Comparison of ENCODE assay signal across 8 mouse cellular contexts in genomic region chr11:68030771-68031170, GRCm38 (mm10).
A peak's percentile ranks its signal among the peaks of the same experiment; 100 is the strongest.
DNase-seq lines count a peak whose midpoint lies in the region; ATAC-seq and TF ChIP-seq lines count a peak whose summit lies in the region.

No protein-coding gene starts in this region.

- no peak for TF ChIP-seq POLR2A in lung, adult 2 months (IDR thresholded peaks at IDR 0.05; ENCODE audit: borderline replicate concordance, extremely low read depth, low read depth, low read length)

- no peaks in the 10 kb centered on the region for H3K27me3 ChIP-seq in lung, postnatal 0 days (replicated peaks; ENCODE audit: insufficient read depth, low read length)

- TF ChIP-seq CTCF in lung, postnatal 0 days (IDR thresholded peaks at IDR 0.05): no peak
- no peak for TF ChIP-seq CTCF in lung, adult 2 months (IDR thresholded peaks at IDR 0.05; ENCODE audit: insufficient read depth, low read length)

- DNase-seq in lung, postnatal 0 days (ENCODE audit: low spot score): no peak
- DNase-seq in lung, adult 2 months: no peak
- DNase-seq in cerebellum, postnatal 14 days: peak; percentile 25 to 50
- DNase-seq in heart, postnatal 14 days: peak; percentile 68 to 76
- peak; percentile 73 to 81 for DNase-seq in left cerebral cortex, postnatal 10 days (ENCODE audit: extremely low spot score in 1 of 2, low spot score in 2 of 2)
- no peak for DNase-seq in thymus, postnatal 4 days
- DNase-seq in thymus, adult 18-20 months: no peak
- DNase-seq in embryo, embryonic 10 days (ENCODE audit: low spot score): no peak

- peak; percentile 62 for ATAC-seq in lung, postnatal 0 days

- intact Hi-C loops in heart, postnatal 14 days (cut with DNase I): no loop called here
- intact Hi-C loops in left cerebral cortex, postnatal 10 days (cut with DNase I): no loop called here

- no peak overlapping the region for H3K27ac ChIP-seq in lung, postnatal 0 days (ENCODE audit: low read length)

- H3K9me3 ChIP-seq in lung, postnatal 0 days (ENCODE audit: low read length): no peaks in the 10 kb centered on the region

- no peak overlapping the region for H3K4me2 ChIP-seq in lung, postnatal 0 days (replicated peaks; ENCODE audit: low read depth, low read length)

- TF ChIP-seq EP300 in lung, postnatal 0 days (IDR thresholded peaks at IDR 0.05): no peak

- H3K9ac ChIP-seq in lung, postnatal 0 days (replicated peaks; ENCODE audit: low read depth): no peak overlapping the region

- H3K36me3 ChIP-seq in lung, postnatal 0 days (ENCODE audit: insufficient read depth, low read length): no peaks in the 10 kb centered on the region

- no peaks in the 10 kb centered on the region; the same call in 1 of the 2 replicates for H3K4me1 ChIP-seq in lung, postnatal 0 days (ENCODE audit: insufficient read depth, low read depth, low read length)
- peaks cover 3% of the 10 kb centered on the region for H3K4me1 ChIP-seq in lung, adult 2 months (ENCODE audit: control insufficient read depth, insufficient read depth, low read length)

- no peak overlapping the region for H3K4me3 ChIP-seq in lung, postnatal 0 days (ENCODE audit: low read depth, low read length)
- no peak overlapping the region for H3K4me3 ChIP-seq in lung, adult 2 months (replicated peaks; ENCODE audit: extremely low read depth, low read depth, low read length)

- 100% methylated on average over 1 of the region's 1 CpGs for WGBS in lung, postnatal 0 days
- WGBS in lung, adult 2 months: 89% methylated on average over 1 of the region's 1 CpGs

Comparison
In these comparisons a context has a peak if more than half of its experiments do, and no peak if none do; other contexts are left out.
1. DNase-seq: peak in cerebellum, postnatal 14 days (2 of 2), heart, postnatal 14 days (2 of 2) and left cerebral cortex, postnatal 10 days (2 of 2); none in lung, postnatal 0 days (single experiment), lung, adult 2 months (single experiment), thymus, postnatal 4 days (single experiment), thymus, adult 18-20 months (0 of 2) and embryo, embryonic 10 days (single experiment).